Mouse (Mus musculus): ENCODE measurements at regions not wholly inside any gene's neighbourhood (a gene's known extent, or its start where the extent isn't known, plus 50 kb on each side); places are given as distances from the start of the nearest gene placed in this dataset. TPM values are rescaled to one million over a fixed set of nuclear protein-coding genes. Genes with fewer than 3 reads are reported as not detected.

GRCm38 (mm10) chr16:3253885-3254284, 337.0 kb upstream of the Olfr161 start:
- Histone ChIP-seq H3K4me2 (ENCODE audit: low read depth, low read length, severe bottlenecking) (no peak overlapping the region), H3K4me1 (replicated peaks; ENCODE audit: control insufficient read depth, insufficient read depth, low read length) (no peaks in the 10 kb centered on the region), H3K9me3 (ENCODE audit: control insufficient read depth, low read length) (peaks cover 21% of the 10 kb centered on the region), H3K36me3 (ENCODE audit: control insufficient read depth, insufficient read depth, low read length) (no peaks in the 10 kb centered on the region), H3K4me3 (ENCODE audit: low read depth, low read length) (no peak overlapping the region), H3K27me3 (ENCODE audit: control insufficient read depth, insufficient read depth, low read length) (no peaks in the 10 kb centered on the region), H3K9ac (ENCODE audit: low read length) (no peak overlapping the region), H3K27ac (ENCODE audit: low read depth, low read length) (no peak overlapping the region)
- ATAC-seq (replicated peaks; ENCODE audit: low FRiP score), result no peak
- no peak for DNase-seq (ENCODE audit: low spot score)
- 39% methylated on average over 1 of the region's 1 CpGs for WGBS

GRCm38 (mm10) chr16:3256051-3256450, 334.8 kb upstream of the Olfr161 start:
- H3K9me3 ChIP-seq (ENCODE audit: control insufficient read depth, low read length), result peaks cover 25% of the 10 kb centered on the region

GRCm38 (mm10) chr16:3265351-3265750, 325.5 kb upstream of the Olfr161 start:
- WGBS, result 79% methylated on average over 1 of the region's 1 CpGs
- ATAC-seq (replicated peaks; ENCODE audit: low FRiP score), result no peak

More at GRCm38 (mm10) chr16:3256051-3256450, 334.8 kb upstream of the Olfr161 start:
- Histone ChIP-seq H3K27me3 (ENCODE audit: control insufficient read depth, insufficient read depth, low read length) (no peaks in the 10 kb centered on the region), H3K27ac (ENCODE audit: low read depth, low read length) (no peak overlapping the region), H3K4me1 (replicated peaks; ENCODE audit: control insufficient read depth, insufficient read depth, low read length) (no peaks in the 10 kb centered on the region), H3K4me3 (ENCODE audit: low read depth, low read length) (no peak overlapping the region), H3K9ac (ENCODE audit: low read length) (no peak overlapping the region), H3K4me2 (ENCODE audit: low read depth, low read length, severe bottlenecking) (no peak overlapping the region), H3K36me3 (ENCODE audit: control insufficient read depth, insufficient read depth, low read length) (no peaks in the 10 kb centered on the region)
- no peak for ATAC-seq (replicated peaks; ENCODE audit: low FRiP score)
- DNase-seq (ENCODE audit: low spot score), result no peak

GRCm38 (mm10) chr16:3271819-3272490, 318.9 kb upstream of the Olfr161 start:
- H3K27ac ChIP-seq (ENCODE audit: low read depth, low read length), result no peak overlapping the region
- no peaks in the 10 kb centered on the region for H3K4me1 ChIP-seq (replicated peaks; ENCODE audit: control insufficient read depth, insufficient read depth, low read length)
- ATAC-seq (replicated peaks; ENCODE audit: low FRiP score), result no peak
- WGBS, result 63% methylated on average over 2 of the region's 2 CpGs
- H3K36me3 ChIP-seq (ENCODE audit: control insufficient read depth, insufficient read depth, low read length), result no peaks in the 10 kb centered on the region
- H3K9me3 ChIP-seq (ENCODE audit: control insufficient read depth, low read length), result peaks cover 38% of the 10 kb centered on the region
- peak; percentile 47 for DNase-seq (ENCODE audit: low spot score)
- H3K9ac ChIP-seq (ENCODE audit: low read length), result no peak overlapping the region
- no peaks in the 10 kb centered on the region for H3K27me3 ChIP-seq (ENCODE audit: control insufficient read depth, insufficient read depth, low read length)
- H3K4me2 ChIP-seq (ENCODE audit: low read depth, low read length, severe bottlenecking), result no peak overlapping the region
- no peak overlapping the region for H3K4me3 ChIP-seq (ENCODE audit: low read depth, low read length)

More at GRCm38 (mm10) chr16:3265351-3265750, 325.5 kb upstream of the Olfr161 start:
- Histone ChIP-seq H3K9ac (ENCODE audit: low read length) (no peak overlapping the region), H3K27ac (ENCODE audit: low read depth, low read length) (no peak overlapping the region), H3K4me1 (replicated peaks; ENCODE audit: control insufficient read depth, insufficient read depth, low read length) (no peaks in the 10 kb centered on the region), H3K36me3 (ENCODE audit: control insufficient read depth, insufficient read depth, low read length) (no peaks in the 10 kb centered on the region; the same call in 1 of the 2 replicates), H3K4me3 (ENCODE audit: low read depth, low read length) (no peak overlapping the region), H3K27me3 (ENCODE audit: control insufficient read depth, insufficient read depth, low read length) (no peaks in the 10 kb centered on the region), H3K4me2 (ENCODE audit: low read depth, low read length, severe bottlenecking) (no peak overlapping the region), H3K9me3 (ENCODE audit: control insufficient read depth, low read length) (peaks cover 31% of the 10 kb centered on the region)
- peak; percentile 49 for DNase-seq (ENCODE audit: low spot score)

- 71% methylated on average over 2 of the region's 2 CpGs for WGBS
- H3K27ac ChIP-seq (ENCODE audit: low read depth, low read length), result no peak overlapping the region
- no peaks in the 10 kb centered on the region for H3K4me1 ChIP-seq (replicated peaks; ENCODE audit: control insufficient read depth, insufficient read depth, low read length)
- no peaks in the 10 kb centered on the region for H3K36me3 ChIP-seq (ENCODE audit: control insufficient read depth, insufficient read depth, low read length)
- DNase-seq (ENCODE audit: low spot score), result no peak
- no peak overlapping the region for H3K9ac ChIP-seq (ENCODE audit: low read length)
- no peaks in the 10 kb centered on the region for H3K27me3 ChIP-seq (ENCODE audit: control insufficient read depth, insufficient read depth, low read length)
- ATAC-seq (replicated peaks; ENCODE audit: low FRiP score), result no peak
- H3K4me3 ChIP-seq (ENCODE audit: low read depth, low read length), result no peak overlapping the region
- no peak overlapping the region for H3K4me2 ChIP-seq (ENCODE audit: low read depth, low read length, severe bottlenecking)
- peaks cover 32% of the 10 kb centered on the region for H3K9me3 ChIP-seq (ENCODE audit: control insufficient read depth, low read length)
These were observed 317.4 kb upstream of the Olfr161 start for GRCm38 (mm10) chr16:3273427-3273826.

Small RNA genes lying in the stretch of these regions (microRNA-seq; reads per million reads assigned to microRNA genes)
- gene Gm23215 (ENCODE audit: insufficient number of aligned reads), result not detected

Data from forebrain, embryonic 11.5 days (tissue).